ENCODE assay signal across 8 mouse cellular contexts in the genomic region with DNA sequence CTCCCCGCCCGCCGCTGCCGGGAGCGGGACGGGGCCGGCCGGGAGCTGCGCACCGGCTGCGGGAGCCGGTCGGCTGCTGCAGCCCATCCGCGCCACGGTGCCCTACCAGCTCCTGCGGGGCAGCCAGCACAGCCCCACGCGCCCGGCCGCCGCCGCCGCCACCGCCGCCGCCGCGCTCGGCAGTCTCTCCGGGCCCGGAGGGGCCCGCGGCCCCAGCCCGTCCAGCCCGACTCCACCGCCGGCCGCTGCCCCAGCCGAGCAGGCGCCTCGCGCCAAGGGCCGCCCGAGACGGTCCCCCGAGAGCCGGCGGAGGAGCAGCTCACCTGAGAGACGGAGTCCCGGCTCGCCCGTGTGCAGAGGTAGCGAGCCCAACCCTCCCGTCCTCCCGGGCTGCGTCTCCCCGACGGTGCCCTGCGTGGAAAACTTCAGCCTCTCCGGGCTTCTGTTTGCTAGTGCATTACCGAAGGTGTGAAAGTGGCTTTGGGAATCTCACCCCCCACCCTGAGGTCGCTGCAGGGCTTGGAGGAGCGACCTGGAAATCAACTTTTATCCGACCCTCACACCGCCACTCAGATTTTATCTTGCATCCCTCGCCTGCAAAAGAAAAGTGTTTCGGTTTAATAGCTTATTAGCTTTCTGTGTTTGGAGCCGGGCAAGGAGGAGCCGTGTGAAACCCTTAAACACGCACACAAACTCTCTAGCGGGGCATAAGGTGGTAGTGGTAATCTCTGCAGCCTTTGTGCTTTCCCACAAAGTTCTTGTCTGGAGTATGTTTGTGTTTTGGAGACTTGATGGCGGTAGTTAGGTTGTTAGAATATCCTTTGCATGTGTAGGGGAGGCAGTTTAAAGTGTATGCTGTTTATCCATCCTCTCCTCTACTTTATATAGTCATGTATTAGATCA. TPM values are rescaled to one million over a fixed set of nuclear protein-coding genes. Genes with fewer than 3 reads are reported as not detected.
DNase-seq lines count a peak whose midpoint lies in the region; ATAC-seq and TF ChIP-seq lines count a peak whose summit lies in the region.

No protein-coding gene starts in this region.

- TF ChIP-seq CTCF in intestine, postnatal 0 days (IDR thresholded peaks at IDR 0.05; ENCODE audit: low read depth), result no peak

- peak overlapping the region; percentile 84 for H3K4me3 ChIP-seq in intestine, postnatal 0 days (ENCODE audit: low read depth, low read length)
- peak overlapping the region; percentile 95 for H3K4me3 ChIP-seq in liver, embryonic 16.5 days (ENCODE audit: low read depth, low read length)

- ATAC-seq in intestine, postnatal 0 days, result peak; percentile 19
- peak; percentile 4 for ATAC-seq in liver, embryonic 16.5 days (ENCODE audit: low read depth)

- H3K36me3 ChIP-seq in intestine, postnatal 0 days (ENCODE audit: control insufficient read depth, insufficient read depth), result no peaks in the 10 kb centered on the region
- H3K36me3 ChIP-seq in liver, embryonic 16.5 days (ENCODE audit: control insufficient read depth, insufficient read depth), result no peaks in the 10 kb centered on the region

- H3K27me3 ChIP-seq in intestine, postnatal 0 days (replicated peaks; ENCODE audit: control insufficient read depth, insufficient read depth, low read length), result no peaks in the 10 kb centered on the region
- H3K27me3 ChIP-seq in liver, embryonic 16.5 days (ENCODE audit: control insufficient read depth, insufficient read depth, low read depth, low read length), result no peaks in the 10 kb centered on the region

- H3K9me3 ChIP-seq in intestine, postnatal 0 days (ENCODE audit: control insufficient read depth), result no peaks in the 10 kb centered on the region
- no peaks in the 10 kb centered on the region for H3K9me3 ChIP-seq in liver, embryonic 16.5 days (replicated peaks; ENCODE audit: control insufficient read depth, low read length)

- peak overlapping the region; percentile 86 for H3K4me2 ChIP-seq in intestine, postnatal 0 days (replicated peaks; ENCODE audit: low read depth)
- peak overlapping the region; percentile 84 for H3K4me2 ChIP-seq in liver, embryonic 16.5 days (ENCODE audit: low read depth, low read length)

- H3K4me1 ChIP-seq in intestine, postnatal 0 days (replicated peaks; ENCODE audit: control insufficient read depth, insufficient read depth, low read length), result peaks cover 4% of the 10 kb centered on the region; the same call in 1 of the 2 replicates
- H3K4me1 ChIP-seq in liver, embryonic 16.5 days (ENCODE audit: control insufficient read depth, low read depth, low read length), result peaks cover 20% of the 10 kb centered on the region

- peak overlapping the region; percentile 93 for H3K9ac ChIP-seq in intestine, postnatal 0 days (ENCODE audit: low read depth, low read length)
- H3K9ac ChIP-seq in liver, embryonic 16.5 days (ENCODE audit: low read depth, low read length), result peak overlapping the region; percentile 86

- under 1% methylated on average over 43 of the region's 73 CpGs for WGBS in intestine, postnatal 0 days
- under 1% methylated on average over 57 of the region's 73 CpGs for WGBS in liver, embryonic 16.5 days (ENCODE audit: insufficient replicate concordance)

- H3K27ac ChIP-seq in intestine, postnatal 0 days (ENCODE audit: low read depth, low read length), result peak overlapping the region; percentile 99
- peak overlapping the region; percentile 99 for H3K27ac ChIP-seq in liver, embryonic 16.5 days (ENCODE audit: low read length)

- peak; percentile 58 for DNase-seq in CD4-positive helper T cell, adult 2 months (ENCODE audit: low read depth, low spot score)
- peak; percentile 59 for DNase-seq in ZHBTc4 (ENCODE audit: low read depth, low spot score)
- peak; percentile 52 for DNase-seq in embryo, embryonic 11 days
- peak; percentile 94 for DNase-seq in heart, adult 11 months
- peak; percentile 21 for DNase-seq in ovary, postnatal 14 days (ENCODE audit: low spot score)
- DNase-seq in urinary bladder, postnatal 14 days (ENCODE audit: low spot score), result peak; percentile 39

RNA-seq across cellular contexts. Expression of a gene that starts 0.8 kb away (rescaled TPM):
- polyA plus RNA-seq in intestine, postnatal 0 days (2015; fragmentation: Nextera tagmentation; extraction: Ambion mirVana), result 3.8 and 3.9 TPM in 2 replicates
- polyA plus RNA-seq in liver, embryonic 16.5 days (2015; fragmentation: Nextera tagmentation; extraction: Ambion mirVana), result 1.0 and 1.2 TPM in 2 replicates

Comparison
In these comparisons a context has a peak if more than half of its experiments do, and no peak if none do; other contexts are left out.
1. Peak in every context shown above with its lines: DNase-seq, ATAC-seq, H3K4me3 ChIP-seq and H3K27ac ChIP-seq.
2. DNase-seq: peak in every context shown above with its lines; median percentile 94 in heart, adult 11 months; 59 in ZHBTc4; 58 in CD4-positive helper T cell, adult 2 months; 52 in embryo, embryonic 11 days; 39 in urinary bladder, postnatal 14 days; 21 in ovary, postnatal 14 days.